Mouse (Mus musculus) myocyte (in vitro differentiated cells): Measurements from ENCODE around the gene B4galt1.

ENCODE experiments used
- MYOD1 ChIP-seq, 3 experiments: IDR thresholded peaks; one replicate each; pipeline ENCODE4 v1.6.1; 2011; ENCODE audit warnings: control low read depth in 2 of 3, low read depth in 2 of 3, mild to moderate bottlenecking in 2 of 3, moderate library complexity in 1 of 3; ENCODE audit not compliant: insufficient read length in 2 of 3, control insufficient read depth in 1 of 3
- TCF12 ChIP-seq: IDR thresholded peaks from one replicate; pipeline ENCODE4 v1.6.1; 2011; ENCODE audit warnings: mild to moderate bottlenecking, control low read depth; ENCODE audit not compliant: poor library complexity, insufficient read depth, severe bottlenecking
- USF1 ChIP-seq: IDR thresholded peaks from one replicate; pipeline ENCODE4 v1.6.1; 2011; ENCODE audit warnings: low read depth, mild to moderate bottlenecking, control low read depth, moderate library complexity

- TF ChIP-seq TCF12 (no peak), MYOD1 (IDR thresholded peaks at IDR 0.05; ENCODE audit: control insufficient read depth in 1 of 3, insufficient read length in 2 of 3, low read depth in 2 of 3) (no peak), USF1 (no peak)
Measured at GRCm38 (mm10) chr4:40795761-40796160, 58.0 kb downstream of the B4galt1 start.
